Mouse (Mus musculus) lung, postnatal 0 days (tissue): ENCODE data around the gene Card11.

Source experiments
- CTCF ChIP-seq: IDR thresholded peaks from 2 replicates; pipeline ENCODE4 v1.5.1; 2016; ENCODE audit warnings: antibody characterized with exemption, mild to moderate bottlenecking
- EP300 ChIP-seq: IDR thresholded peaks from 2 replicates; pipeline ENCODE4 v1.6.1; 2016; ENCODE audit warnings: antibody characterized with exemption, mild to moderate bottlenecking, control low read depth

- TF ChIP-seq EP300 = no peak
- no peak for TF ChIP-seq CTCF
Measured at GRCm38 (mm10) chr5:140829911-140830294, 170.5 kb downstream of the Card11 start.
